Mouse (Mus musculus): Measurements from ENCODE around the gene Rbm19. TPM values are rescaled to one million over a fixed set of nuclear protein-coding genes. Genes with fewer than 3 reads are reported as not detected.
A peak's percentile ranks its signal among the peaks of the same experiment; 100 is the strongest.

Rbm19 gene
- total RNA-seq, 2 experiments from 2014 or later: 20.1 to 20.7 TPM

GRCm38 (mm10) chr5:120194948-120195347 is 78.7 kb downstream of the Rbm19 start:
- no peak for DNase-seq
- intact Hi-C loops (cut with DNase I): no loop called here

DNA sequence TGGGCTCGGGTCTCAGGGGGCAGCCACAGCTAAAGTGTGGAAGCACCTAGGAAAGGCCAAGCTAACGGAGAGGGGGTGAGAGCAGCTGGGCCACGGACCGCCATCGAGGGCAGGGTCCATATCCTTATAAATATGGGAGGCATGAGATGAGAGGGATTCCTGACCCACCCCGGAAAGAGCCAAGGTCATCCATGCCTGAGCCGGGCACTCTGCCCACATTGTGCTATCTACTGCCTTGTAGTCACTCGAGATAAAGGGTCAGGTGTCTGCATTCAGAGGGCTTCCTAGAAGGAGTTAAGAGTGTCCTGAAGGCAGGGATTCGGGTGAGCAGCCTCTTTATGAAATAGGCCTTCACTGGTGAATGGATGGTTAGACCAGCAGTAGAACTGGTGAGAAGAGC is 80.6 kb downstream of the Rbm19 start:
- intact Hi-C loops (cut with DNase I): no loop called here
- DNase-seq: no peak

- intact Hi-C loops (cut with DNase I): no loop called here
Observed at GRCm38 (mm10) chr5:120197813-120198387, 81.6 kb downstream of the Rbm19 start.

DNA sequence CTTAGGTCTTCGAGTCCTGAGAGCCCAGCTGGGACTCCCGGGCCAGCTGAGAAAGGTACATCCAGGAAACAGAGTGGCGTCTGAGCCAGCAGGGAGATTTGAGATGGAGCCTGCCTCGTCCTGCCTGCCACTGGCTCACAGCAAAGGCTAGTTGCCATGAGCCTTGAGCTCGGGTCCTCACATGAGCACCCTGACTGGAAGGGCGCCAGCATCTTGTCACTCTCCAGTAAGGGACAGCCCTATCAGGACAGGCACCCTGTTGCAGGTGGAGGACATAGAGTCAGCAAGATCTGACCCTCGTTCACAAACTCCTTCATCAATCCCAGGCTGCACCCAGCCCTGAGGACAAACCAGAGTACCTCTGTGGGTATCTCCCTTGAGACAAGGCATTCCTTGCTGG is 83.6 kb downstream of the Rbm19 start:
- intact Hi-C loops (cut with DNase I): no loop called here
- no peak for DNase-seq

More at GRCm38 (mm10) chr5:120197813-120198387, 81.6 kb downstream of the Rbm19 start:
- DNase-seq: no peak

- DNase-seq: no peak
Observed at GRCm38 (mm10) chr5:120204316-120204715, 88.1 kb downstream of the Rbm19 start.

GRCm38 (mm10) chr5:120206313-120206943 is 90.2 kb downstream of the Rbm19 start:
- DNase-seq: no peak
- intact Hi-C loops (cut with DNase I): no loop called here

More at GRCm38 (mm10) chr5:120204316-120204715, 88.1 kb downstream of the Rbm19 start:
- intact Hi-C loops (cut with DNase I): no loop called here

DNA sequence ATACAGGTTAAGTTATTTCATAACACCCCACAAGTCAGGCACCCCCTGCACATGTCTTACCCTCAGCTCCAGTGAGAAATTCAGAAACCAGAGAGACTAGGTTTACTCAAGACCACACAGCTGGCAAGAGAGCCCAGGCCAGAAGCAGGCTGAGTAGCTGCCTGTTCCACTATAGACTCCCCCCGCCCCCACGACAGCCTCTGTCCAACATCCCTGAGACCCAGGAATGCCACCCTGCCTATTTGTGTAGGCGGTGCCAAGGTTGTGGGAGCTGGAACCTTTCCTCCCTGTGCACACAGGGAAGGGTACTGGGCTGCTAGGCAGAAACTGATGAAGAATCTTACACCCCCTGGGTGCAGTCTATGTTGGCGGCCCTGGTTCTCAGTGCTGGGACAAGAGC is 91.2 kb downstream of the Rbm19 start:
- intact Hi-C loops (cut with DNase I): no loop called here
- no peak for DNase-seq

GRCm38 (mm10) chr5:120210668-120211067 is 94.4 kb downstream of the Rbm19 start:
- no peak for DNase-seq
- intact Hi-C loops (cut with DNase I): loop anchor here (1.0 to 5.0 kb wide), 2 partner anchors 64 to 232 kb away; no protein-coding TSS in a partner anchor

DNA sequence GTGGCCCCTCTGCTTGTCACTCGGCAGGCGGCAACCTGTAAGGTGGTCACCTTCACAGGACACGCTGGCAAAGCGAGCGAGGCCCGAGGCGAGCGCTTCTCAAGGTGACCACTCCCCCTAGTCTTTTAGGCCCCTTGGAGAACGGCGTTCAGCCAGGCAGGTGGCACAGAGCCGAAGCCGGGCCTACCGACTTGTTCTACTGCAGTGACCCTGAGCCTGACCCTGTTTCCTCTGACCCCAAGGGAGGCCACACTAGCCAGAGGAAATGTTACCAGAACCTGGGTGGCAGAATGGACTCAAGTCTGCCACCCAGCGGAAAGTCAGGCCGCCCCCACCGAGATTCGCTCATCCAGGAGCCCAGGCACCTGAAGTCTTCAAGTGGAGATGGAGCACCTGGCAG is 94.9 kb downstream of the Rbm19 start:
- DNase-seq: peak; percentile 18 to 25
- intact Hi-C loops (cut with DNase I): loop anchor here (1.0 to 5.0 kb wide), 2 partner anchors 65 to 231 kb away; no protein-coding TSS in a partner anchor

GRCm38 (mm10) chr5:120214511-120214910 is 98.2 kb downstream of the Rbm19 start:
- intact Hi-C loops (cut with DNase I): loop anchor here (5.0 kb wide), 1 partner anchor 228 kb away; no protein-coding TSS in a partner anchor
- DNase-seq: no peak

DNA sequence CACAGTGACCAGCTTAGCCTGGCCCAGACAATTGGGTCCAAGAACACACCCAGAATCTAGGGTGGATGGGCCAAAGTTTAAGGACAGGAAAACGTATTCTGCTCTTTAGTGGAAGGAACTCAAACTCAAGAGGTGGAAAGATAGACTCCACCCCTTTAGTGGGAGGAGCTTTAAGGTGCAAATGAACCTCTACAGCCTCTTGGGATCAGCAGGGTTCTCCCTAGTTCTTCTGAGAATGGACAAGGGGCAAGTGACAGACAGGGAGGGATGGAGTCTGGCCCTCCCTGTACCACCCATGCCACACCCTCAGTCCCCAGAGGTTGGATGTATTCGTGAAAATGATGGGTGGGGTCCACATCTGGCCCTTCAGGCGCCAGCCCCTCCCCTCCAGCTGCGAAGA is 105.0 kb downstream of the Rbm19 start:
- no peak for DNase-seq
- intact Hi-C loops (cut with DNase I): no loop called here

DNA sequence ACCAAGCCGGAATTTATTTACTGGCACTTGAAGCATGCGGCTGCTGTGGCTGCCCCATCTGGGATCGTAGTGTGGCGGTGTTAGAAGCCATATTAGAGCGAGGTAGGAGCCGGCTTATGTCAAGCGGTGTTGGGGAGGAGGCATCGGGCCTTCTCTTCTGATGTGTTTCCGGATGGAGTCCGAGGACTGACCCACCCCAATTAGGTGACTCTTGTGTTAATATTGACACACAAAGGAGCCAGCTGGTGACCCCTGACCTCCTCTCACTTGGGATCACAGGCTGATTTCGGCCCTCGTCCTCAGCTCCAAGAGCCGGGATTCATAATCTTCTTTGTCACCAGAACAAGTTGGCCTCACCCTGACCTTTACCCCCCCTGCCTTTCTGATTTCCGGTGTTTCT is 109.1 kb downstream of the Rbm19 start:
- no peak for DNase-seq
- intact Hi-C loops (cut with DNase I): no loop called here

GRCm38 (mm10) chr5:120228613-120229409 is 112.5 kb downstream of the Rbm19 start:
- DNase-seq: no peak
- intact Hi-C loops (cut with DNase I): no loop called here

- intact Hi-C loops (cut with DNase I): no loop called here
- DNase-seq: no peak
Observed at GRCm38 (mm10) chr5:120231435-120232147, 115.3 kb downstream of the Rbm19 start.

- intact Hi-C loops (cut with DNase I): no loop called here
- no peak for DNase-seq
Observed at GRCm38 (mm10) chr5:120235147-120235546, 118.9 kb downstream of the Rbm19 start.

GRCm38 (mm10) chr5:120235571-120235970 is 119.3 kb downstream of the Rbm19 start:
- DNase-seq: no peak
- intact Hi-C loops (cut with DNase I): no loop called here

GRCm38 (mm10) chr5:120240071-120240470 is 123.8 kb downstream of the Rbm19 start:
- no peak for DNase-seq
- intact Hi-C loops (cut with DNase I): no loop called here

- DNase-seq: no peak
- intact Hi-C loops (cut with DNase I): no loop called here
Observed at GRCm38 (mm10) chr5:120245336-120245735, 129.1 kb downstream of the Rbm19 start.

All from heart, postnatal 36 days (tissue).